Mouse (Mus musculus): ENCODE measurements around the gene Gm42372.
"Not testable (repeated sequence)": the region's sequence is repeated elsewhere in the genome, so short reads cannot be mapped to it uniquely, and the experiment has no call there.

Gm42372 gene

GRCm38 (mm10) chr7:16982859-16983568 lies at the start of gene Gm42372:
Gene Gm42372, plus strand, starts transcription at chr7:16983086.
- no peak for DNase-seq

- DNase-seq: no peak
These were observed 45.6 kb upstream of the Gm42372 start for GRCm38 (mm10) chr7:16937312-16937711.

GRCm38 (mm10) chr7:16938117-16938791 lies 44.6 kb upstream of the Gm42372 start:
- no peak for DNase-seq

DNA sequence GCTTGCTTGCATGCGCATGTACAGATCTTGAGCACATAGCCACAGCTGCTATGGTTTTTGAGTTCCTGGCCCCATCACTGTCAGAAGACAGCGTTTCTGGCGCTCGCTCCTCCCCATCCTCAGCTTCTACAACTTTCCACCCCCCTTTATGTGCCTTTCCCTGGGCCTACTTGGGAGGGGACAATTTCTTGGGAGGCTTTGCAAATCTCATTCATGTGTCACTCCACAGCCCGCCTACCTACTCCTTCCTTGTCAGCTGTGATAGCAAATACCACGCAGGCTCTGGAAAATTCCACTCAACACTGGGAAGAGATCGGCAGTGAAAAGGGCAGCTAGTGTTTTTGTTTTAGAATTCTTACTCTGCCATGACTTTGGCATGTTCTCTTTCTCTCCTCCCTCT lies 42.6 kb upstream of the Gm42372 start:
- DNase-seq: no peak

DNA sequence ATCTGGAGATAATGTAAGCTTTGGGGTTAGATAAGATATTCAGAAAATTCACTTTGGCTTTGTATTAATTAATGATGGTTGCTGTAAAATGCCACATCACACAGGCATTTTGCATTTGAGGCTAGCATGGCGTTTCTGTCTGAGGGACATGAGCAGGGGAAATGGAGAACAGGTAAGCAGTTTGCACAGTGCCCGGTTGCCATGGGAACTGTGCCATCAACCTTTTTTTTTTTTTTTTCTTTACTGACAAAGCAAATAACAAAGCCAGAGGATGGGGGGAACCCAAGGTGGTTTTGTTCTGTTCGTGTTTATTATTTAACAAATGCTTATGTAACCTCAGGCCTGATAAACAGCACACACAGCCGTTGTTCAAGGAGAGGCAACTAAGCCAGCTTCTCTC lies 40.0 kb upstream of the Gm42372 start:
- no peak for DNase-seq

GRCm38 (mm10) chr7:16944061-16944807 lies 38.7 kb upstream of the Gm42372 start, which contains the start of gene Pnmal2:
Gene Pnmal2, plus strand, starts transcription at chr7:16944682.
- DNase-seq: peak; percentile 68

GRCm38 (mm10) chr7:16944808-16945315 lies 38.0 kb upstream of the Gm42372 start:
- no peak for DNase-seq

GRCm38 (mm10) chr7:16945419-16945818 lies 37.5 kb upstream of the Gm42372 start:
- DNase-seq: no peak

GRCm38 (mm10) chr7:16946441-16947348 lies 36.2 kb upstream of the Gm42372 start:
- DNase-seq: no peak

GRCm38 (mm10) chr7:16947349-16947895 lies 35.5 kb upstream of the Gm42372 start:
- no peak for DNase-seq

DNA sequence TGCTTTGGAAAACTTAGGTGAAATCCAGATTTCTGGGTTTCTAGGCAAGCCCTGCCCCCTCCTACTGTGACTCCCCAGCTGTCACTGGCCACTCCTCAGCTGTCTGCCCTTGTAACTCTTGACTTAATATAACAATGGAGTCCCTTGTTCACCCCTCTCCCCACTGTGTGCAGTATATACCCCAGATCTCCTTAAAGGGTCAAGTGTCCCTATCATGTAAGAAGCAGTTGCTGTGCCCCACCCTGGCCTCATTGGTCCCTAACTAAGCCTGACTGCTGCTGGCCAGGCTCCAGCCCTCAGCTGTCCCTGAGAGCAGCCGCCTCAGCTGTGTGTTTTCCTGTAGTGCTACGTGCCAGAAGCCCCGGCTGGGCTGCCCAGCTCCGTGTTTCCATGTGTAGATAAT lies 34.9 kb upstream of the Gm42372 start:
- DNase-seq: no peak

GRCm38 (mm10) chr7:16948923-16949458 lies 33.9 kb upstream of the Gm42372 start:
- DNase-seq: no peak

DNA sequence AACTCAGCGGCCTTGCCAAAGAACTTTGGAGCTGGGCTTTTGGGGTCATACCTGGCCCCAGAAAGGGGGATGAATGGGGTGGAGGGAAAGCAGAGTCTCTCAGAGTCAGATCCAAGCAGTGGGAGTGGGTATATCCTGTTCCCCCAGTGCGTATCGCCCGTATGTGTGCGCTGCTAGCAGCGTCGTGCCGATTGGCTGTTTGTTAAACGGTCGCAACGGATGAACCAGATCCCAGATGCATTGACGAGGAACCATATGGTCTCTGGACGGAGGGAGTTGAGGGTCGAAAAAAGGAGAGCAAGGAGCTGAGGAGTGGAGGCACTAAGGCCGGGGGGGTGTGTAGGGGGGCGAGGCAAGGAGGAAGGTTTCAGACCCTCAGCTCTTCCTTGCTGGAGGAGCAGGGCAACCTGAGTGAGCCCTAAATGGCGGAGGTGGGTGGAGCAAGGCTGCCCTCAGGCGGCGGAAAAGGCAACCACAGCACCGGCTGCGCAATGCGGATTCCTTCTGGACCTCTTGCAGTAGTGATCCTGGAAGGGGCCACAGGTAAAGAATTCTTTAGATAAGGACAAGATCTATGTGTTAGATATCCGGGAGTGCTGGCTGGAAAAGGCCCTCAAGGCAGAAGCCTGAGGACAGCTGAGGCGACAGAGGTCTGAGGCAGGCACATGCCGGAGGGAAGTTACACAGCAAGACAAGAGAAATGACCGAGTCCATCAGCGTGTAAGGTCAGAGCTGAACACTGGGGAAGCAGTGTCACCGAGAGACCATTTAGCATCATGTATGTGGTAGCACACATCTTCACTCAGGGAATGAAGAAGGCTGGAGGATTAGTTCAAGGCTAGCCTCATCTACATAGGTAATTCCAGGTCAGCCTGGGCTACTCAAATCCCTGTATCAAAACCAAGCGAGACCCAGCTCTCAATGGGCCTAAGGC lies 32.7 kb upstream of the Gm42372 start:
- peak; percentile 74 for DNase-seq

DNA sequence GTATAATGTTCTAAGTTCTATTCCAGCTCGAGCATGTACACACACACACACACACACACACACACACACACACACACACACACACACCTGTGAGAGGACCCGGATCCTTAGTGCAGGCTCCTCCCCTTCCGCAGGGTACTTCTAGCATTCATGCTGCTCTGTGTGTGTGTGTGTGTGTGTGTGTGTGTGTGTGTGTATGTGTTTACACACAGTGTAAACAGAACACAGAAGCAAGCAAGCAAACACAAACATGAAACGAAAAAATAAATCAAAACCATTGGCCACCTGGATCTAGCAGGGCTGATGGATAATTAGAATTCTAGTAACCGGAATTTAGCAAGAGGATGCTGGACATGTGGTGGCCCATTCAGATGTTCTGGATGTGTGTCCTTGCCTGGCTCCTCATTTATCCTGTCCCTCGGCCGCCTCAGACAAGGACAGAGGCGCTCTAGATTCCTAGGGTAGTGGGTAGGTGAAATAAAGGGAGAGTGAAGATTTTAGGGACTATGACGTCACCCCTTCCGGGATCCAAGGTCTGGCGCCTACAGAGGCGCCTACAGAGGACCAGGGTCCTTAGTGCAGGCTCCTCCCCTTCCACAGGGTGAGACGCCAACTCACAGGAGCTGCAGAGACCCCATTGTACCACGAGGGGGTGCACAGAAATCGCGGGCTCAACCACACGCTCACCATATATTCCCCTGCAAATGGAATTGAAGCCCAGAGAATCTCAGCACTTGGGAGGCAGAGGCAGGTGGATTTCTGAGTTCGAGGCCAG lies 31.8 kb upstream of the Gm42372 start:
- peak; percentile 75 for DNase-seq

- not testable (repeated sequence) for DNase-seq
These were observed 29.1 kb upstream of the Gm42372 start for GRCm38 (mm10) chr7:16953776-16954175.

GRCm38 (mm10) chr7:16955712-16956111 lies 27.2 kb upstream of the Gm42372 start:
- DNase-seq: no peak

GRCm38 (mm10) chr7:16956410-16957265 lies 26.2 kb upstream of the Gm42372 start:
- DNase-seq: no peak

GRCm38 (mm10) chr7:16959539-16960187 lies 23.2 kb upstream of the Gm42372 start, which contains the start of gene Pnmal1:
Gene Pnmal1, plus strand, starts transcription at chr7:16959679.
- no peak for DNase-seq

Data from kidney, adult 9 months (tissue).